In genomic region chr16:35974021-35974420, GRCm38 (mm10) we compare ENCODE assay signal across 26 mouse cellular contexts.
"Had no signal": no experiment of that assay in that cellular context is flagged by ENCODE, and none has a peak within 500 bp of the region (broad histone marks: within the 10 kb centered on the region; RNA-seq: fewer than 3 reads in every experiment).

No protein-coding gene starts in this region.

- H3K27ac ChIP-seq: gastrocnemius, adult 2 months; heart, adult 2 months; heart, embryonic 10.5 days; hindbrain, embryonic 10.5 days; hindbrain, embryonic 12.5 days; hindbrain, embryonic 14.5 days; limb, embryonic 13.5 days; limb, embryonic 15.5 days; liver, embryonic 12.5 days; liver, embryonic 14.5 days had no signal

- H3K4me3 ChIP-seq: gastrocnemius, adult 2 months; heart, adult 2 months; heart, embryonic 10.5 days; heart, embryonic 12.5 days; hindbrain, embryonic 10.5 days; hindbrain, embryonic 12.5 days; limb, embryonic 13.5 days; limb, embryonic 15.5 days; liver, embryonic 12.5 days had no signal

- H3K4me1 ChIP-seq: heart, embryonic 10.5 days; heart, embryonic 12.5 days; hindbrain, embryonic 10.5 days; hindbrain, embryonic 12.5 days; limb, embryonic 13.5 days; limb, embryonic 15.5 days; liver, embryonic 12.5 days had no signal

- ATAC-seq: hindbrain, embryonic 16.5 days; inflammation-experienced regulatory T-cells, adult 6 months; intestine, embryonic 16.5 days; liver, embryonic 12.5 days had no signal

- H3K9me3 ChIP-seq: heart, embryonic 10.5 days; heart, embryonic 12.5 days; hindbrain, embryonic 10.5 days; hindbrain, embryonic 12.5 days; limb, embryonic 13.5 days; limb, embryonic 15.5 days; liver, embryonic 12.5 days had no signal

- DNase-seq: gastrocnemius, adult 2 months; gastrocnemius, postnatal 10 days; gastrocnemius, postnatal 25 days; heart, adult 2 months; heart, postnatal 10 days; heart, postnatal 4 days; kidney, adult 18-20 months; kidney, adult 8-10 months; kidney, postnatal 10 days; kidney, postnatal 25 days; kidney, postnatal 4 days; layer of hippocampus, adult 9-11 months; layer of hippocampus, postnatal 36 days; left cerebral cortex, postnatal 4 days had no signal

- H3K9ac ChIP-seq: heart, embryonic 12.5 days; hindbrain, embryonic 12.5 days; hindbrain, embryonic 14.5 days; limb, embryonic 13.5 days; limb, embryonic 15.5 days; liver, embryonic 12.5 days; liver, embryonic 14.5 days had no signal

- H3K36me3 ChIP-seq: heart, embryonic 10.5 days; heart, embryonic 12.5 days; hindbrain, embryonic 10.5 days; hindbrain, embryonic 12.5 days; limb, embryonic 13.5 days; limb, embryonic 15.5 days; liver, embryonic 12.5 days had no signal

- H3K4me2 ChIP-seq: heart, embryonic 12.5 days; hindbrain, embryonic 12.5 days; hindbrain, embryonic 14.5 days; limb, embryonic 13.5 days; limb, embryonic 15.5 days; liver, embryonic 12.5 days had no signal

- H3K27me3 ChIP-seq: heart, embryonic 12.5 days; hindbrain, embryonic 12.5 days; limb, embryonic 13.5 days; limb, embryonic 15.5 days; liver, embryonic 12.5 days had no signal
